Mouse (Mus musculus) G1E (cell line): ENCODE measurements around the gene Gnb1l.

Experiments used
- CTCF ChIP-seq: IDR thresholded peaks from 2 replicates; pipeline ENCODE4 v1.5.1; 2012; ENCODE audit warnings: low read depth, low read length, inconsistent platforms, mixed read lengths
- GATA1 ChIP-seq: IDR thresholded peaks from 2 replicates; pipeline ENCODE4 v1.6.1; 2012; ENCODE audit warnings: borderline replicate concordance, low read length, inconsistent platforms, mixed read lengths
- POLR2AphosphoS5 ChIP-seq: IDR thresholded peaks from 2 replicates; pipeline ENCODE4 v1.6.1; 2012; ENCODE audit warnings: low read depth, low read length, inconsistent platforms; ENCODE audit not compliant: insufficient replicate concordance
- TAL1 ChIP-seq: conservative IDR thresholded peaks from 2 replicates; pipeline ENCODE4 v1.6.1; 2012; ENCODE audit warnings: low read depth, low read length, inconsistent platforms, mixed read lengths

GRCm38 (mm10) chr16:18460826-18461225 is 37.7 kb upstream of the Gnb1l start:
- TF ChIP-seq CTCF (no peak), TAL1 (no peak), GATA1 (no peak), POLR2AphosphoS5 (no peak)
